Mouse (Mus musculus): ENCODE measurements around the gene Mrm1.

DNA sequence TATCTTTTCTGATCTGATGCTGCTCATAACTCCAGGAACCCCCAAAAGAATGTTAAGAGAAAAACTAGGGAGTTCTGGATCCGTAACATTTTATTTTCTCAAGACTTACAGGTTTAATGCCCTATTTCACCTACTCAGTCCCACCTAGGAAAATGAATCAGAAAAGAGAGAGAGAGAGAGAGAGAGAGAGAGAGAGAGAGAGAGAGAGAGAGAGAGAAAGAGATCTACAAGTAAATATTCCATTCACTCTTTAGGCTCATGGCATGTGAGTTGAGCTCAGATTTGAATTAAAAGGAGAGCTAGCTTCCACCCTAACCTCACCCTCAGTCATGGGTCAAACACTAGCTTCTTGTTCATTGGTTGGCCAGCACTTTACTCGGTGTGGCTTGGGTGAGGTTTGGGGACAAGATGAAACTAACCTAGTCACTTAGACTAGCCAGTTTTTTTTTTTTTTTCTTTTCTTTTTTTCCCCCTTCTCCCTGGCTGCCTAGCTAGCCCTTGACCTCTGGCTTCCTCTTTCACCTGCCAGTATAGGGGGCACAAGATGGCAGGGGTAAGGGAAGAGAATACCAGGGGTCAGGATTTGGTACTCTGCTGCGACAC, 8.7 kb upstream of the Mrm1 start:
- no peak for TF ChIP-seq CTCF (IDR thresholded peaks at IDR 0.05; ENCODE audit: control insufficient read depth, insufficient read depth, insufficient replicate concordance, low read depth, low read length)
- no peak for TF ChIP-seq POLR2A (IDR thresholded peaks at IDR 0.05; ENCODE audit: control insufficient read depth, low read depth, low read length)

Data from testis, adult 2 months (tissue).